Mouse (Mus musculus) fibroblast of lung, adult 2 months (primary cell): ENCODE measurements around the gene Akap3.

ENCODE experiments used
- DNase-seq: peaks from one replicate; pipeline ENCODE4 v3.0.0-alpha.2; 2011; ENCODE audit warnings: low read depth

Akap3 gene

GRCm38 (mm10) chr6:126852881-126853280 is at the start of gene Akap3:
Gene Akap3 (plus strand): TSS chr6:126853098.
- DNase-seq = no peak

- no peak for DNase-seq
Measured at GRCm38 (mm10) chr6:126806783-126807182, 46.1 kb upstream of the Akap3 start.

- DNase-seq = no peak
Measured at GRCm38 (mm10) chr6:126808134-126808533, 44.8 kb upstream of the Akap3 start.

GRCm38 (mm10) chr6:126808561-126808960 is 44.3 kb upstream of the Akap3 start:
- no peak for DNase-seq

GRCm38 (mm10) chr6:126811481-126811880 is 41.4 kb upstream of the Akap3 start:
- DNase-seq = no peak

GRCm38 (mm10) chr6:126815206-126815750 is 37.6 kb upstream of the Akap3 start:
- DNase-seq = no peak

- DNase-seq = no peak
Measured at GRCm38 (mm10) chr6:126816338-126816737, 36.6 kb upstream of the Akap3 start.

- no peak for DNase-seq
Measured at GRCm38 (mm10) chr6:126823087-126823486, 29.8 kb upstream of the Akap3 start.

GRCm38 (mm10) chr6:126836628-126837027 is 16.3 kb upstream of the Akap3 start:
- DNase-seq = no peak

GRCm38 (mm10) chr6:126848712-126849704 is 3.9 kb upstream of the Akap3 start, which contains the start of gene Ndufa9:
Gene Ndufa9 (minus strand): TSS chr6:126849136.
- DNase-seq = peak; percentile 70

GRCm38 (mm10) chr6:126877118-126877517 is 24.2 kb downstream of the Akap3 start:
- no peak for DNase-seq

- DNase-seq = no peak
Measured at GRCm38 (mm10) chr6:126907378-126907777, 54.5 kb downstream of the Akap3 start.

GRCm38 (mm10) chr6:126907876-126908275 is 55.0 kb downstream of the Akap3 start:
- DNase-seq = no peak

- no peak for DNase-seq
Measured at GRCm38 (mm10) chr6:126910727-126911126, 57.8 kb downstream of the Akap3 start.

- DNase-seq = no peak
Measured at GRCm38 (mm10) chr6:126914928-126915327, 62.0 kb downstream of the Akap3 start.

GRCm38 (mm10) chr6:126921111-126921881 is 68.4 kb downstream of the Akap3 start, which contains the start of gene Dyrk4:
Gene Dyrk4 (minus strand): TSS chr6:126921839.
- DNase-seq = no peak
